Mouse (Mus musculus) heart, postnatal 0 days (tissue): ENCODE measurements around the gene Mllt6. TPM values are rescaled to one million over a fixed set of nuclear protein-coding genes. Genes with fewer than 3 reads are reported as not detected.
"Not testable (repeated sequence)": the region's sequence is repeated elsewhere in the genome, so short reads cannot be mapped to it uniquely, and the experiment has no call there.

ENCODE experiments used
- ATAC-seq: fragments of 200-750 bp; cut with Nextera tagmentation; 2 replicates; pipeline ENCODE4 v1.8.0; 2017; ENCODE audit warnings: low read depth, moderate number of reproducible peaks, moderate library complexity; ENCODE audit not compliant: insufficient read depth
- DNase-seq: peaks from one replicate; pipeline ENCODE4 v3.0.0-alpha.2; 2016; ENCODE audit warnings: low spot score
- H3K27ac ChIP-seq: fragments of 300-500 bp; sonication (generic); 2 replicates; pipeline ENCODE4 v1.5.1; 2014; ENCODE audit warnings: low read depth, mild to moderate bottlenecking
- H3K27me3 ChIP-seq: fragments of 300-500 bp; sonication (generic); 2 replicates; pipeline ENCODE4 v1.6.1; 2014; ENCODE audit warnings: low read length, mixed read lengths; ENCODE audit not compliant: control insufficient read depth, insufficient read depth
- H3K36me3 ChIP-seq: fragments of 300-500 bp; sonication (generic); replicated peaks from 2 replicates; pipeline ENCODE4 v1.6.1; 2014; ENCODE audit warnings: low read length, mixed read lengths; ENCODE audit not compliant: control insufficient read depth, insufficient read depth
- H3K4me1 ChIP-seq: fragments of 300-500 bp; sonication (generic); 2 replicates; pipeline ENCODE4 v1.6.1; 2014; ENCODE audit warnings: antibody characterized with exemption; ENCODE audit not compliant: control insufficient read depth, insufficient read depth
- H3K4me2 ChIP-seq: fragments of 300-500 bp; sonication (generic); 2 replicates; pipeline ENCODE4 v1.6.1; 2014; ENCODE audit warnings: low read depth, mild to moderate bottlenecking, low read length, moderate library complexity
- H3K4me3 ChIP-seq: fragments of 300-500 bp; sonication (generic); 2 replicates; pipeline ENCODE4 v1.5.1; 2014; ENCODE audit warnings: low read depth, low read length
- H3K9ac ChIP-seq: fragments of 300-500 bp; sonication (generic); replicated peaks from 2 replicates; pipeline ENCODE4 v1.6.1; 2014; ENCODE audit warnings: low read depth, low read length, mixed read lengths
- H3K9me3 ChIP-seq: fragments of 300-500 bp; sonication (generic); replicated peaks from 2 replicates; pipeline ENCODE4 v1.6.1; 2016; ENCODE audit warnings: low read length; ENCODE audit not compliant: control insufficient read depth
- CTCF ChIP-seq: IDR thresholded peaks from 2 replicates; pipeline ENCODE4 v1.5.1; 2016; ENCODE audit warnings: antibody characterized with exemption, control low read depth, low read depth
- EP300 ChIP-seq: IDR thresholded peaks from 2 replicates; pipeline ENCODE4 v1.6.1; 2016; ENCODE audit warnings: antibody characterized with exemption, low read depth
- WGBS: fragments of 180-500 bp; shearing (Covaris S2); extraction: QIAGEN DNeasy Blood & Tissue Kit; methylation state at CpG from one replicate; pipeline ENCODE4 v1.1.7; 2014; 5-methylcytosine and 5-hydroxymethylcytosine counted together
- polyA plus RNA-seq: library from polyadenylated mRNA; unstranded; fragments of >200 nt; fragmentation: Nextera tagmentation; extraction: Ambion mirVana; gene quantifications from 2 replicates; pipeline ENCODE4 v1.2.1, GENCODE M21; 2015
- total RNA-seq: library from RNA; depleted of rRNA; stranded (reverse); fragments of >200 nt; gene quantifications from 2 replicates; pipeline ENCODE4 v1.2.3, GENCODE M21; 2014; ENCODE audit warnings: low replicate concordance

Mllt6 gene
- total and polyA plus RNA-seq, 2 experiments from 2014 or later = 1.6 to 45.2 TPM

DNA sequence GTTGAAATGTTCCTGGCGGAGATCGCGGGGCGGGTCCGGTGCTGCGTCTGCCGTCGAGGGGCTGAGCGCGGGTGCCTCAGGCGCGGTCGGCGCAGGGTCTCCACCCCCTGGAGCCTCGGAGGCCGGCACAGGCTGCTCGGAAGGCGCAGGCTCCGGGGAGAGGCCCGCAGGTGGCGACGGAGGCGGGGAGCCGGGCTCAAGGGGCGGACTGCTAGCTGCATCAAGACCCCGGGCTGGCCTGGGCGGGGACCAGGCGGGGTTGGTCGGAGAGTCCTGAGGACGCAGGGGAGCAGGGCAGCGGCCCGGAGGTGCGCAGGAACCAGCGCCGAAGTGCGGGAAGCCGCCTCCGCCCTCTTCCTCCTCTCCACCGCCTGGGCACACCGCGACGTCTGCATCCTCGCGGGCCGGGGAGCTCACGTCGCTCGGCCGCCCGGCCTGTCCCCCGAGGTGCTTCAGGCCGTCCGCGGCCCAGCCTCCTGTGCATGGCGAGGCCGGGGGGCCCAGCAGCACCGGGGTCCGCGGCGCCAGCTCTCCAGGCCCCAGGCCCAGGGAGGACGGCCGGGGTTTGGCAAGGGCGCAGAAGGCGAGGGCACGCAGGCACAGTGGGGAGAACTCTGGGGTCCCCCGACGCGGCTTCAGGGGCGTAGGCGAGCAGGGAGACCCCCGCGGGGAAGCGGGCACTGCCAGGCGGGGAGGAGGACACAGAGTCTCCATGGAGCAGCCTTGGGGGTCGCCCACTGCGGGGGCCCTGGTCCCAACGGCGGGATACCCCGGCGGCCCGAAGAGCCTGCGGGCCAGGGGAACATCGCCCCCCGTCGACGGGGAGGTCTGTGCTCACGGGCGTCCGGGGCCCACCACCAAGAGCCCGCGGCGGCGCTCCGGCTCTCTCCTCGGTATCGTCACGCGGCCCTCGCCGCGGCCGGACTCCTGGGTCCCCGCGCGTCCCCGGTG lies 34.4 kb upstream of the Mllt6 start:
- ATAC-seq = peak; percentile 34
- peak overlapping the region; percentile 91 for H3K4me2 ChIP-seq
- peak overlapping the region; percentile 63 for H3K4me3 ChIP-seq
- no peak for DNase-seq
- H3K27me3 ChIP-seq = peaks cover 78% of the 10 kb centered on the region
- no peaks in the 10 kb centered on the region for H3K4me1 ChIP-seq
- H3K9me3 ChIP-seq = no peaks in the 10 kb centered on the region
- H3K9ac ChIP-seq = peak overlapping the region; percentile 44
- H3K36me3 ChIP-seq = no peaks in the 10 kb centered on the region
- WGBS = under 1% methylated on average over 74 of the region's 106 CpGs
- no peak for TF ChIP-seq EP300
- TF ChIP-seq CTCF = no peak
- H3K27ac ChIP-seq = no peak overlapping the region

- Histone ChIP-seq H3K4me2 (peak within 1 kb of the TSS; percentile 91), H3K9me3 (no peaks in the 10 kb centered on the region), H3K9ac (peak within 1 kb of the TSS; percentile 44), H3K27ac (no peak within 1 kb of the TSS), H3K27me3 (peaks cover 71% of the 10 kb centered on the region), H3K36me3 (no peaks in the 10 kb centered on the region), H3K4me3 (peak within 1 kb of the TSS; percentile 63), H3K4me1 (no peaks in the 10 kb centered on the region)
- WGBS = under 1% methylated on average over 38 of the region's 47 CpGs
- peak; percentile 89 for ATAC-seq
- DNase-seq = peak; percentile 83
- TF ChIP-seq EP300 (no peak), CTCF (no peak)
Measured at GRCm38 (mm10) chr11:97629576-97629975, 33.6 kb upstream of the Mllt6 start, which contains the start of gene Epop. Epop (minus strand) TSS chr11:97629702.

- TF ChIP-seq EP300 = no peak
- TF ChIP-seq CTCF = no peak
- Histone ChIP-seq H3K27ac (no peak overlapping the region), H3K36me3 (no peaks in the 10 kb centered on the region), H3K9ac (no peak overlapping the region), H3K9me3 (no peaks in the 10 kb centered on the region), H3K4me3 (no peak overlapping the region), H3K4me2 (no peak overlapping the region), H3K4me1 (no peaks in the 10 kb centered on the region), H3K27me3 (peaks cover 57% of the 10 kb centered on the region)
- no peak for ATAC-seq
- 35% methylated on average over 2 of the region's 2 CpGs for WGBS
- DNase-seq = no peak
Measured at GRCm38 (mm10) chr11:97631046-97631445, 32.2 kb upstream of the Mllt6 start.

DNA sequence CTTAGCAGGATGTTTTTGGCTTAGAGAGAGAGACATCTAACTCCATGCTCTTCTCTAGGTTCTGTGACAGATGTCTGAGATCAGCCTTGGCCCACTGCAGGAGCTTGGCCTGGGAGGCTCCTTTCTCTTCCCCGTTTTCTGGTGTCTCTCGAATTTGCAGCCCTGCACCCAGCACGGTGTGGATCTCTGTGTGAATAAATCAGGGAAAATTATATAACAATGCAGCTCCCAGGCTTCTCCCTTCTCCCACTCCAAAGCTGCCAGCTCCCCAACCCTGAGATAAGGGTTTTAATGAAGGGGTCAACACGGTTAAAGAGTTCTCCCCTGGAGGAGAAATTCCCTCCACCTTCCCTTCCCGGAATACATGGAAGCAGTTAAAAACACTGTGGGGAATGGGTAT lies 31.7 kb upstream of the Mllt6 start:
- DNase-seq = no peak
- 25% methylated on average over 5 of the region's 5 CpGs for WGBS
- H3K4me2 ChIP-seq = no peak overlapping the region
- no peaks in the 10 kb centered on the region for H3K36me3 ChIP-seq
- no peak for ATAC-seq
- H3K9ac ChIP-seq = no peak overlapping the region
- no peaks in the 10 kb centered on the region for H3K9me3 ChIP-seq
- peaks cover 52% of the 10 kb centered on the region for H3K27me3 ChIP-seq
- TF ChIP-seq EP300 = no peak
- TF ChIP-seq CTCF = no peak
- no peaks in the 10 kb centered on the region for H3K4me1 ChIP-seq
- H3K4me3 ChIP-seq = no peak overlapping the region
- no peak overlapping the region for H3K27ac ChIP-seq

DNA sequence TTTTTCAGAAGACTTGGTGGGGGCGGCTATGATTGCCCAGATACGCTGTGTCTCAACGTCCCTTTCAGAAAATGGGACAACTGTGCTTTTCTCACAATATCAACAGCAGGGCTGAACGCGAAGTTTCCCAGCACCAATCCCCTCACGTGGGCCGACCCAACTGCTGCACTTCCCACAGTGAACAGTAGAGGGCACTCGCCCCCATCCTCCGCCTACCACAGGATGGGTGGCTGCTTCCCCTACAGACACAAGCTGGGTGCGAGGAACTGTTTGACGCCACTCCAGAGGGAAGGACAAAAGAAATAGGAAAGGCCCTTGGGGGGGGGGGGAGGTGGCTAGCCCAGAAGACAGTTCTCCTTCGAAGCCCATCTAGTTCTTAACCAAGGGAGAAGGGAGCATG lies 31.3 kb upstream of the Mllt6 start:
- Histone ChIP-seq H3K9me3 (no peaks in the 10 kb centered on the region), H3K4me1 (no peaks in the 10 kb centered on the region), H3K27me3 (peaks cover 48% of the 10 kb centered on the region), H3K4me2 (no peak overlapping the region), H3K9ac (no peak overlapping the region), H3K36me3 (no peaks in the 10 kb centered on the region), H3K4me3 (no peak overlapping the region), H3K27ac (no peak overlapping the region)
- WGBS = 5% methylated on average over 12 of the region's 12 CpGs
- ATAC-seq (peak; percentile 41; the same call in 1 of the 2 replicates), DNase-seq (peak; percentile 71)
- TF ChIP-seq CTCF (peak; percentile 96), EP300 (no peak)

- H3K9me3 ChIP-seq, H3K9ac ChIP-seq, DNase-seq, ATAC-seq, H3K4me2 ChIP-seq, H3K4me3 ChIP-seq, H3K27ac ChIP-seq, H3K4me1 ChIP-seq, H3K36me3 ChIP-seq: not testable (repeated sequence)
- 88% methylated on average over 4 of the region's 4 CpGs for WGBS
- H3K27me3 ChIP-seq = peaks cover 43% of the 10 kb centered on the region
Measured at GRCm38 (mm10) chr11:97632440-97632839, 30.8 kb upstream of the Mllt6 start.
